Comparison of ENCODE assay signal across 22 mouse cellular contexts in the genomic region with DNA sequence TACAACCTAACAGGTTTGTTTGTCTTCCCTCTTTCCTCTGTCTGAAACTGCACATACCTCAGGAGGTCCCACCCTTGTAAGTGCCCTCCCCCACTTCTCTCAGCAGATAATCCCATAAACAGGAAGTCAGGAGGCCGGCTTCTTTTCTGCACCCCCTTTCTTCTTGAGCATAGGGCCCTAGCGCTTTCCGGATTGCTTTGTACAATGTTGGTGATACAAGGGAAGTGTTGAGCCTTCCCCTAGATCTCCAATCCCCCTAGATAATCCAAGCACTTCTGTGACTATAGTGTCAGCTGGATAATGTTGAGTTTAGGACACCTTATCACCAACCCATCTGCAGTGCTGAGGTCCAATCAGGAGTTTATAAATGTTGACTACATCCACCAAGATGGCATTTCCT. TPM values are rescaled to one million over a fixed set of nuclear protein-coding genes. Genes with fewer than 3 reads are reported as not detected.
A peak's percentile ranks its signal among the peaks of the same experiment; 100 is the strongest.
DNase-seq lines count a peak whose midpoint lies in the region; ATAC-seq and TF ChIP-seq lines count a peak whose summit lies in the region.
"Had no signal": no experiment of that assay in that cellular context is flagged by ENCODE, and none has a peak within 500 bp of the region (broad histone marks: within the 10 kb centered on the region; RNA-seq: fewer than 3 reads in every experiment).

No protein-coding gene starts in this region.

- no peaks in the 10 kb centered on the region for H3K9me3 ChIP-seq in heart, embryonic 15.5 days (replicated peaks)
- H3K9me3 ChIP-seq in liver, embryonic 12.5 days (replicated peaks), result no peaks in the 10 kb centered on the region
- no peaks in the 10 kb centered on the region for H3K9me3 ChIP-seq in MEL (replicated peaks; ENCODE audit: insufficient read depth, low read length)
- H3K9me3 ChIP-seq in forebrain, embryonic 15.5 days, result no peaks in the 10 kb centered on the region
- H3K9me3 ChIP-seq: hindbrain, embryonic 13.5 days; limb, embryonic 13.5 days; liver, embryonic 15.5 days; megakaryocyte, embryonic 14.5 days; neural tube, embryonic 13.5 days had no signal

- DNase-seq in heart, postnatal 36 days, result no peak
- DNase-seq in liver, adult 2 months (ENCODE audit: extremely low read depth, low read depth, low spot score), result no peak
- peak; percentile 28 for DNase-seq in MEL (ENCODE audit: low read depth, low spot score)
- DNase-seq in lung, postnatal 10 days, result peak; percentile 14
- DNase-seq: adrenal gland, postnatal 14 days; cerebellum, adult 18-20 months; cerebellum, postnatal 25 days; embryo, embryonic 11 days; forebrain, postnatal 0 days; layer of hippocampus, postnatal 36 days; midbrain, embryonic 14.5 days; thymus, postnatal 14 days had no signal

- no peak for ATAC-seq in heart, embryonic 15.5 days (replicated peaks; ENCODE audit: insufficient number of reproducible peaks, insufficient read depth, low FRiP score, low read depth)
- ATAC-seq in liver, embryonic 12.5 days, result no peak
- no peak for ATAC-seq in forebrain, embryonic 15.5 days (replicated peaks)
- ATAC-seq: forebrain, postnatal 0 days; inflammation-experienced regulatory T-cells, adult 6 months had no signal

- TF ChIP-seq POLR2A in liver, adult 2 months (IDR thresholded peaks at IDR 0.05; ENCODE audit: extremely low read depth, insufficient read depth, low read length), result no peak
- no peak for TF ChIP-seq POLR2A in MEL (IDR thresholded peaks at IDR 0.05; ENCODE audit: control insufficient read depth in 1 of 2, insufficient read depth in 1 of 2, low read depth in 1 of 2, low read length in 2 of 2, poor library complexity in 1 of 2)

- peaks cover 9% of the 10 kb centered on the region for H3K36me3 ChIP-seq in heart, embryonic 15.5 days
- H3K36me3 ChIP-seq in liver, adult 2 months (ENCODE audit: control insufficient read depth, insufficient read depth, low read length), result peaks cover 4% of the 10 kb centered on the region; the same call in 1 of the 2 replicates
- no peaks in the 10 kb centered on the region for H3K36me3 ChIP-seq in liver, embryonic 12.5 days
- peaks cover 0 to 15% of the 10 kb centered on the region in 2 experiments; a peak in 2 of 4 replicates for H3K36me3 ChIP-seq in MEL (ENCODE audit: control insufficient read depth in 1 of 2, insufficient read depth in 2 of 2, low read length in 2 of 2)
- 0 out of 2 replicates have a peak, but pooled peaks cover 5% of the 10 kb centered on the region for H3K36me3 ChIP-seq in forebrain, embryonic 15.5 days
- H3K36me3 ChIP-seq: liver, embryonic 15.5 days had no signal

- intact Hi-C loops in heart, postnatal 36 days (cut with DNase I), result no loop called here

- no peaks in the 10 kb centered on the region for H3K79me2 ChIP-seq in liver, adult 2 months (ENCODE audit: control insufficient read depth, insufficient read depth, low read length)
- peaks cover 7% of the 10 kb centered on the region; the same call in 1 of the 2 replicates for H3K79me2 ChIP-seq in MEL (ENCODE audit: control insufficient read depth, insufficient read depth, low read length, poor library complexity)

- H3K27ac ChIP-seq in heart, embryonic 15.5 days, result 0 out of 2 replicates have a peak overlapping the region, but pooled peaks have one; percentile 28
- peak overlapping the region; percentile 25; the same call in 1 of the 2 replicates for H3K27ac ChIP-seq in liver, adult 2 months (replicated peaks; ENCODE audit: insufficient read depth, low read depth, low read length)
- H3K27ac ChIP-seq in liver, embryonic 12.5 days, result no peak overlapping the region
- H3K27ac ChIP-seq in MEL (ENCODE audit: control insufficient read depth, low read depth, low read length), result no peak overlapping the region
- H3K27ac ChIP-seq in forebrain, embryonic 15.5 days (replicated peaks), result no peak overlapping the region
- H3K27ac ChIP-seq: hindbrain, embryonic 13.5 days; kidney, postnatal 0 days; limb, embryonic 13.5 days; liver, embryonic 15.5 days; neural tube, embryonic 13.5 days had no signal

- no peak overlapping the region for H3K4me3 ChIP-seq in heart, embryonic 15.5 days
- H3K4me3 ChIP-seq in liver, adult 2 months (ENCODE audit: insufficient read depth, low read depth, low read length), result no peak overlapping the region
- no peak overlapping the region for H3K4me3 ChIP-seq in liver, embryonic 12.5 days
- no peak overlapping the region for H3K4me3 ChIP-seq in MEL (ENCODE audit: control insufficient read depth in 1 of 2, insufficient read depth in 1 of 2, low read depth in 2 of 2, low read length in 2 of 2)
- H3K4me3 ChIP-seq in forebrain, embryonic 15.5 days, result no peak overlapping the region
- H3K4me3 ChIP-seq: hindbrain, embryonic 13.5 days; limb, embryonic 13.5 days; liver, embryonic 15.5 days; megakaryocyte, embryonic 14.5 days; neural tube, embryonic 13.5 days had no signal

- H3K27me3 ChIP-seq in heart, embryonic 15.5 days, result no peaks in the 10 kb centered on the region
- no peaks in the 10 kb centered on the region for H3K27me3 ChIP-seq in liver, adult 2 months (ENCODE audit: control insufficient read depth, insufficient read depth, low read length)
- H3K27me3 ChIP-seq in liver, embryonic 12.5 days (replicated peaks), result peaks cover 9% of the 10 kb centered on the region; the same call in 1 of the 2 replicates
- H3K27me3 ChIP-seq in MEL (ENCODE audit: control insufficient read depth in 1 of 2, insufficient read depth in 2 of 2, low read length in 2 of 2), result no peaks in the 10 kb centered on the region
- no peaks in the 10 kb centered on the region for H3K27me3 ChIP-seq in forebrain, embryonic 15.5 days
- H3K27me3 ChIP-seq: hindbrain, embryonic 13.5 days; limb, embryonic 13.5 days; neural tube, embryonic 13.5 days had no signal

- H3K9ac ChIP-seq in heart, embryonic 15.5 days, result no peak overlapping the region
- no peak overlapping the region for H3K9ac ChIP-seq in liver, adult 2 months (ENCODE audit: low read depth, low read length)
- H3K9ac ChIP-seq in liver, embryonic 12.5 days, result no peak overlapping the region
- H3K9ac ChIP-seq in MEL (ENCODE audit: control insufficient read depth, low read depth, low read length, poor library complexity, severe bottlenecking), result no peak overlapping the region
- no peak overlapping the region for H3K9ac ChIP-seq in forebrain, embryonic 15.5 days (replicated peaks)
- H3K9ac ChIP-seq: forebrain, postnatal 0 days; hindbrain, embryonic 13.5 days; limb, embryonic 13.5 days; liver, embryonic 15.5 days; neural tube, embryonic 13.5 days had no signal

- H3K4me1 ChIP-seq in heart, embryonic 15.5 days (replicated peaks), result peaks cover 29% of the 10 kb centered on the region
- no peaks in the 10 kb centered on the region for H3K4me1 ChIP-seq in liver, adult 2 months (ENCODE audit: control insufficient read depth, insufficient read depth, low read length)
- peaks cover 17% of the 10 kb centered on the region for H3K4me1 ChIP-seq in liver, embryonic 12.5 days
- peaks cover 3 to 13% of the 10 kb centered on the region in 2 experiments for H3K4me1 ChIP-seq in MEL (ENCODE audit: control insufficient read depth in 1 of 2, insufficient read depth in 2 of 2, low read length in 2 of 2)
- H3K4me1 ChIP-seq in forebrain, embryonic 15.5 days, result peaks cover 20% of the 10 kb centered on the region

- H3K4me2 ChIP-seq in heart, embryonic 15.5 days, result no peak overlapping the region
- H3K4me2 ChIP-seq in liver, embryonic 12.5 days, result no peak overlapping the region
- H3K4me2 ChIP-seq in forebrain, embryonic 15.5 days (replicated peaks), result no peak overlapping the region
- H3K4me2 ChIP-seq: hindbrain, embryonic 13.5 days; limb, embryonic 13.5 days; liver, embryonic 15.5 days; neural tube, embryonic 13.5 days had no signal

- TF ChIP-seq RAD21 in MEL (IDR thresholded peaks at IDR 0.05; ENCODE audit: low read depth, low read length), result no peak

- WGBS in heart, embryonic 15.5 days, result 44% methylated on average over 3 of the region's 3 CpGs
- 60% methylated on average over 3 of the region's 3 CpGs for WGBS in liver, adult 2 months
- WGBS in liver, embryonic 12.5 days (ENCODE audit: insufficient replicate concordance), result 28% methylated on average over 3 of the region's 3 CpGs
- WGBS in forebrain, embryonic 15.5 days, result 83% methylated on average over 3 of the region's 3 CpGs

- TF ChIP-seq EP300 in MEL (IDR thresholded peaks at IDR 0.05; ENCODE audit: low read depth in 1 of 2, low read length in 2 of 2), result no peak

- TF ChIP-seq CTCF in liver, adult 2 months (IDR thresholded peaks at IDR 0.05; ENCODE audit: low read depth, low read length), result no peak
- no peak for TF ChIP-seq CTCF in MEL (IDR thresholded peaks at IDR 0.05 in 2 of 3, conservative IDR thresholded peaks at IDR 0.05 in 1 of 3; ENCODE audit: control insufficient read depth in 1 of 3, insufficient read depth in 1 of 3, low read depth in 2 of 3, low read length in 3 of 3, poor library complexity in 1 of 3, severe bottlenecking in 1 of 3)

TF ChIP-seq in MEL, 35 proteins besides CTCF, POLR2A, EP300 and RAD21:
- TF ChIP-seq POLR2AphosphoS2 (IDR thresholded peaks at IDR 0.05; ENCODE audit: low read length), result no peak
TF ChIP-seq in MEL: peak in this region for 0.

RNA-seq across cellular contexts. Expression of a gene that starts 3.4 kb away (rescaled TPM):
- polyA plus RNA-seq in heart, embryonic 15.5 days (2015; fragmentation: Nextera tagmentation; extraction: Ambion mirVana), result 16.0 and 17.8 TPM in 2 replicates
- 10 to 100 TPM; 25.4 to 35.8 TPM for total RNA-seq in heart, postnatal 36 days (2021)
- total RNA-seq in liver, adult 2 months (2014; rRNA removed), result 9.1 and 10.2 TPM in 2 replicates
- 0.90 and 1.2 TPM in 2 replicates for polyA plus RNA-seq in liver, adult 2 months (2012; rRNA removed)
- 3.4 and 3.8 TPM in 2 replicates for polyA plus RNA-seq in liver, embryonic 12.5 days (2016; fragmentation: Nextera tagmentation; extraction: Ambion mirVana)
- total RNA-seq in MEL (2012; rRNA removed), result 1.5 and 1.9 TPM in 2 replicates
- 1 to 10 TPM in 1 of 2 experiments, not detected in 1; 3.2 TPM for polyA plus RNA-seq in MEL (2012; ENCODE audit: insufficient read depth in 1 of 2, insufficient read length in 2 of 2, low read depth in 1 of 2, low replicate concordance in 2 of 2, missing spikeins in 1 of 2)
- 36.6 and 37.8 TPM in 2 replicates for polyA plus RNA-seq in forebrain, embryonic 15.5 days (2015; fragmentation: Nextera tagmentation; extraction: Ambion mirVana)

RNA-seq across cellular contexts. Expression of a gene that starts 42.6 kb away (rescaled TPM):
- 27.1 and 30.5 TPM in 2 replicates for polyA plus RNA-seq in heart, embryonic 15.5 days (2015; fragmentation: Nextera tagmentation; extraction: Ambion mirVana)
- 1 to 10 TPM; 7.3 to 8.4 TPM for total RNA-seq in heart, postnatal 36 days (2021)
- total RNA-seq in liver, adult 2 months (2014; rRNA removed), result 21.4 and 22.7 TPM in 2 replicates
- 31.0 and 32.2 TPM in 2 replicates for polyA plus RNA-seq in liver, adult 2 months (2012; rRNA removed)
- polyA plus RNA-seq in liver, embryonic 12.5 days (2016; fragmentation: Nextera tagmentation; extraction: Ambion mirVana), result 6.8 and 7.0 TPM in 2 replicates
- 0.12 TPM in 1 of 2 replicates, not detected in the other for total RNA-seq in MEL (2012; rRNA removed)
- under 1 TPM in 1 of 2 experiments, not detected in 1; 0.04 TPM for polyA plus RNA-seq in MEL (2012; ENCODE audit: insufficient read depth in 1 of 2, insufficient read length in 2 of 2, low read depth in 1 of 2, low replicate concordance in 2 of 2, missing spikeins in 1 of 2)
- polyA plus RNA-seq in forebrain, embryonic 15.5 days (2015; fragmentation: Nextera tagmentation; extraction: Ambion mirVana), result 5.2 and 6.4 TPM in 2 replicates

Comparison
In these comparisons a context has a peak if more than half of its experiments do, and no peak if none do; other contexts are left out.
1. H3K27ac ChIP-seq: peak in heart, embryonic 15.5 days (single experiment) and liver, adult 2 months (single experiment); none in liver, embryonic 12.5 days (single experiment), MEL (single experiment) and forebrain, embryonic 15.5 days (single experiment).
2. DNase-seq: peak in MEL (single experiment) and lung, postnatal 10 days (single experiment); none in heart, postnatal 36 days (0 of 2) and liver, adult 2 months (single experiment).